Mouse (Mus musculus): Measurements from ENCODE around the gene Xrcc1. TPM values are rescaled to one million over a fixed set of nuclear protein-coding genes. Genes with fewer than 3 reads are reported as not detected.

Gene Xrcc1
- total RNA-seq, 1 experiment from 2014 or later, result 37.0 TPM

Other genes with a start within 250 kb of the Xrcc1 start
- gene Zfp61, start 245.1 kb upstream of the Xrcc1 start, total RNA-seq (2017), result 15.7 and 21.4 TPM in 2 replicates
- 2.4 and 6.5 TPM in 2 replicates for gene Zfp94, start 229.6 kb upstream of the Xrcc1 start, total RNA-seq (2017)
- gene Tescl, start 212.4 kb upstream of the Xrcc1 start, total RNA-seq (2017), result not detected in 2 replicates
- not detected in 2 replicates for gene Lypd5, start 197.1 kb upstream of the Xrcc1 start, total RNA-seq (2017)
- 70.8 and 84.9 TPM in 2 replicates for gene Kcnn4, start 176.0 kb upstream of the Xrcc1 start, total RNA-seq (2017)
- 25.2 and 33.1 TPM in 2 replicates for gene Smg9, start 146.7 kb upstream of the Xrcc1 start, total RNA-seq (2017)
- gene Irgc1, start 94.0 kb upstream of the Xrcc1 start, total RNA-seq (2017), result not detected in 2 replicates
- gene Plaur, start 83.8 kb upstream of the Xrcc1 start, total RNA-seq (2017), result 3.6 and 10.2 TPM in 2 replicates
- not detected in 2 replicates for gene Cadm4, start 64.3 kb upstream of the Xrcc1 start, total RNA-seq (2017)
- 7.0 and 9.0 TPM in 2 replicates for gene Zfp428, start 39.3 kb upstream of the Xrcc1 start, total RNA-seq (2017)
- not detected in 2 replicates for gene AC161166.1, start 33.8 kb upstream of the Xrcc1 start, total RNA-seq (2017)
- 3.5 and 6.0 TPM in 2 replicates for gene Irgq, start 15.6 kb upstream of the Xrcc1 start, total RNA-seq (2017)
- gene Pinlyp, start 171 bp upstream of the Xrcc1 start, total RNA-seq (2017), result not detected in 2 replicates
- gene Ethe1, start 41.3 kb downstream of the Xrcc1 start, total RNA-seq (2017), result 13.2 and 14.6 TPM in 2 replicates
- gene Zfp575, start 41.4 kb downstream of the Xrcc1 start, total RNA-seq (2017), result not detected in 2 replicates
- gene Phldb3, start 64.5 kb downstream of the Xrcc1 start, total RNA-seq (2017), result 9.6 and 14.7 TPM in 2 replicates
- gene Lypd3, start 90.3 kb downstream of the Xrcc1 start, total RNA-seq (2017), result not detected in 2 replicates
- gene Tex101, start 130.4 kb downstream of the Xrcc1 start, total RNA-seq (2017), result not detected in 2 replicates
- gene BC049730, start 163.0 kb downstream of the Xrcc1 start, total RNA-seq (2017), result not detected in 2 replicates
- not detected in 2 replicates for gene Gm4763, start 180.6 kb downstream of the Xrcc1 start, total RNA-seq (2017)
- gene Cd177, start 214.0 kb downstream of the Xrcc1 start, total RNA-seq (2017), result 5.7 and 9.7 TPM in 2 replicates
- 1.2 TPM in 1 of 2 replicates, not detected in the other for gene Ceacam10, start 230.9 kb downstream of the Xrcc1 start, total RNA-seq (2017)